9 mouse cellular contexts compared by ENCODE assay signal in genomic region chr5:149016261-149016660, GRCm38 (mm10). TPM values are rescaled to one million over a fixed set of nuclear protein-coding genes. Genes with fewer than 3 reads are reported as not detected.
DNase-seq lines count a peak whose midpoint lies in the region; ATAC-seq and TF ChIP-seq lines count a peak whose summit lies in the region.
"Had no signal": no experiment of that assay in that cellular context is flagged by ENCODE, and none has a peak within 500 bp of the region (broad histone marks: within the 10 kb centered on the region; RNA-seq: fewer than 3 reads in every experiment).

No protein-coding gene starts in this region.

- H3K36me3 ChIP-seq in heart, postnatal 0 days (replicated peaks; ENCODE audit: control insufficient read depth, insufficient read depth, low read length) = no peaks in the 10 kb centered on the region
- H3K36me3 ChIP-seq in hindbrain, postnatal 0 days (ENCODE audit: insufficient read depth, low read length) = no peaks in the 10 kb centered on the region
- H3K36me3 ChIP-seq in midbrain, embryonic 13.5 days = no peaks in the 10 kb centered on the region

- H3K4me2 ChIP-seq in heart, postnatal 0 days (ENCODE audit: low read depth, low read length) = peak overlapping the region; percentile 91
- peak overlapping the region; percentile 96 for H3K4me2 ChIP-seq in hindbrain, postnatal 0 days (ENCODE audit: low read depth, low read length)
- H3K4me2 ChIP-seq in midbrain, embryonic 13.5 days (replicated peaks) = peak overlapping the region; percentile 94; the same call in 1 of the 2 replicates

- H3K9ac ChIP-seq in heart, postnatal 0 days (replicated peaks; ENCODE audit: low read depth, low read length) = no peak overlapping the region
- H3K9ac ChIP-seq in hindbrain, postnatal 0 days (replicated peaks; ENCODE audit: low read length) = no peak overlapping the region
- no peak overlapping the region for H3K9ac ChIP-seq in midbrain, embryonic 13.5 days (replicated peaks)

- H3K4me1 ChIP-seq in heart, postnatal 0 days (ENCODE audit: control insufficient read depth, insufficient read depth) = peaks cover 7% of the 10 kb centered on the region
- H3K4me1 ChIP-seq in bone marrow, adult 2 months (ENCODE audit: control insufficient read depth, insufficient read depth, low read length) = peaks cover 5% of the 10 kb centered on the region
- 0 out of 2 replicates have a peak, but pooled peaks cover 5% of the 10 kb centered on the region for H3K4me1 ChIP-seq in hindbrain, postnatal 0 days (ENCODE audit: insufficient read depth, low read length)
- H3K4me1 ChIP-seq in midbrain, embryonic 13.5 days (replicated peaks) = peaks cover 12% of the 10 kb centered on the region

- H3K4me3 ChIP-seq in heart, postnatal 0 days (ENCODE audit: low read depth, low read length) = peak overlapping the region; percentile 58; the same call in 1 of the 2 replicates
- H3K4me3 ChIP-seq in bone marrow, adult 2 months (replicated peaks; ENCODE audit: control insufficient read depth, low read depth, low read length) = no peak overlapping the region
- no peak overlapping the region for H3K4me3 ChIP-seq in hindbrain, postnatal 0 days (ENCODE audit: low read length)
- H3K4me3 ChIP-seq in midbrain, embryonic 13.5 days (replicated peaks) = no peak overlapping the region

- H3K9me3 ChIP-seq in heart, postnatal 0 days (replicated peaks; ENCODE audit: control insufficient read depth, low read length) = no peaks in the 10 kb centered on the region
- no peaks in the 10 kb centered on the region for H3K9me3 ChIP-seq in hindbrain, postnatal 0 days (ENCODE audit: low read length)
- no peaks in the 10 kb centered on the region for H3K9me3 ChIP-seq in midbrain, embryonic 13.5 days

- TF ChIP-seq POLR2A in bone marrow, adult 2 months (IDR thresholded peaks at IDR 0.05; ENCODE audit: borderline replicate concordance, control insufficient read depth, low read depth, low read length) = no peak

- 0 out of 2 replicates have a peak, but pooled peaks cover 4% of the 10 kb centered on the region for H3K27me3 ChIP-seq in heart, postnatal 0 days (ENCODE audit: control insufficient read depth, insufficient read depth, low read length)
- H3K27me3 ChIP-seq in hindbrain, postnatal 0 days (ENCODE audit: insufficient read depth, low read length) = no peaks in the 10 kb centered on the region
- peaks cover 21% of the 10 kb centered on the region for H3K27me3 ChIP-seq in midbrain, embryonic 13.5 days

- no peak for ATAC-seq in heart, postnatal 0 days (ENCODE audit: insufficient read depth, low read depth)
- no peak for ATAC-seq in hindbrain, postnatal 0 days
- no peak for ATAC-seq in midbrain, embryonic 13.5 days
- no peak for ATAC-seq in erythroid progenitor cell, adult 5-6 weeks (replicated peaks; ENCODE audit: low FRiP score, poor library complexity, severe bottlenecking)

- no peak for DNase-seq in heart, postnatal 0 days (ENCODE audit: low spot score)
- DNase-seq in heart, postnatal 14 days = no peak
- DNase-seq in hindbrain, postnatal 0 days (ENCODE audit: low spot score) = no peak
- DNase-seq in thymus, postnatal 10 days (ENCODE audit: low spot score in 2 of 2) = no peak
- no peak for DNase-seq in cerebellum, adult 9-10 months

- no peak overlapping the region for H3K27ac ChIP-seq in heart, postnatal 0 days (ENCODE audit: low read depth)
- peak overlapping the region; percentile 13; the same call in 1 of the 2 replicates for H3K27ac ChIP-seq in bone marrow, adult 2 months (ENCODE audit: control insufficient read depth, insufficient read depth, low read depth, low read length, poor library complexity)
- H3K27ac ChIP-seq in hindbrain, postnatal 0 days = no peak overlapping the region
- no peak overlapping the region for H3K27ac ChIP-seq in midbrain, embryonic 13.5 days

- TF ChIP-seq CTCF in heart, postnatal 0 days (IDR thresholded peaks at IDR 0.05; ENCODE audit: low read depth) = no peak
- TF ChIP-seq CTCF in bone marrow, adult 2 months (IDR thresholded peaks at IDR 0.05; ENCODE audit: control insufficient read depth, insufficient read depth, low read length) = no peak
- TF ChIP-seq CTCF in hindbrain, postnatal 0 days (IDR thresholded peaks at IDR 0.05; ENCODE audit: low read depth) = no peak

- intact Hi-C loops in heart, postnatal 14 days (cut with DNase I) = no loop called here

- WGBS in heart, postnatal 0 days = 70% methylated on average over 5 of the region's 5 CpGs
- WGBS in bone marrow, adult 2 months = 44% methylated on average over 5 of the region's 5 CpGs
- 71% methylated on average over 5 of the region's 5 CpGs for WGBS in hindbrain, postnatal 0 days
- 70% methylated on average over 5 of the region's 5 CpGs for WGBS in midbrain, embryonic 13.5 days

- TF ChIP-seq EP300 in heart, postnatal 0 days (IDR thresholded peaks at IDR 0.05; ENCODE audit: low read depth) = no peak

RNA-seq across cellular contexts. Expression of gene Gm42791, which starts 21.3 kb away (rescaled TPM):
- total RNA-seq in heart, postnatal 0 days (2014; rRNA removed; ENCODE audit: low replicate concordance) = not detected in 2 replicates
- 1.00 and 2.7 TPM in 2 replicates for polyA plus RNA-seq in heart, postnatal 0 days (2015; fragmentation: Nextera tagmentation; extraction: Ambion mirVana)
- total RNA-seq in heart, postnatal 14 days (2021) = 1 to 10 TPM; 3.3 to 6.1 TPM
- 8.4 TPM in 1 of 2 replicates, not detected in the other for polyA plus RNA-seq in bone marrow, adult 2 months (2011; ENCODE audit: insufficient read depth, insufficient read length, low replicate concordance, missing spikeins)
- total RNA-seq in hindbrain, postnatal 0 days (2014; rRNA removed) = not detected in 2 replicates
- 1.6 and 6.1 TPM in 2 replicates for polyA plus RNA-seq in hindbrain, postnatal 0 days (2015; fragmentation: Nextera tagmentation; extraction: Ambion mirVana)
- 2.0 and 3.6 TPM in 2 replicates for polyA plus RNA-seq in midbrain, embryonic 13.5 days (2015; fragmentation: Nextera tagmentation; extraction: Ambion mirVana)
- total RNA-seq in erythroid progenitor cell, adult 5-6 weeks (2015; ENCODE audit: low replicate concordance) = not detected in 2 replicates
- total RNA-seq in erythroid progenitor cell, adult 5-6 weeks (2017; ENCODE audit: low replicate concordance) = not detected in 2 replicates
- total RNA-seq: ES-E14 had no signal
